Comparison of ENCODE assay signal across 9 mouse cellular contexts in the genomic region with DNA sequence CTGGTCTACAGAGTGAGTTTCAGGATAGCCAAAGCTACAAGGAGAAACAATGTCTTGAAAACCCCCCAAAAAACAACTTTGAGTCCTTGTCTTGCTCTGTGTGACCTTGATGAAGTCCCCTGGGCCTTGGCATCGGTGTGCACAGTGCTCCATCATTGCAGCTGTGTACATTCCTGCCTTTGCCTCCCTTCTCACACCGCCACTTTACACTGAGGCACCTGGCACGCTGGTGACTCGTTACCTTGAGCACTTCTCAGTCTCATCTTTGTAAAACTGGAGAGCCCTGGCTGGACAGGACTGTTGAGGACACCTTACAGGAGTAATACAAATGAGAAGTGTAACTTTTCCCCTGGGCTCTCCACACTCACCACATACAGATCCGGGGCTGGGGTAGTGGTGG. TPM values are rescaled to one million over a fixed set of nuclear protein-coding genes. Genes with fewer than 3 reads are reported as not detected.
DNase-seq lines count a peak whose midpoint lies in the region; ATAC-seq and TF ChIP-seq lines count a peak whose summit lies in the region.
"Had no signal": no experiment of that assay in that cellular context is flagged by ENCODE, and none has a peak within 500 bp of the region (broad histone marks: within the 10 kb centered on the region; RNA-seq: fewer than 3 reads in every experiment).

No protein-coding gene starts in this region.

- no peak for DNase-seq in heart, adult 8-10 months (ENCODE audit: low spot score)
- no peak for DNase-seq in midbrain, embryonic 11.5 days (ENCODE audit: low spot score, missing footprints)
- DNase-seq in right cerebral cortex, postnatal 4 days, result no peak
- no peak for DNase-seq in natural killer cell, adult 2 months (ENCODE audit: low spot score in 2 of 2)
- no peak for DNase-seq in left cerebral cortex, postnatal 36 days (ENCODE audit: low spot score in 2 of 2)
- DNase-seq: thymus, postnatal 14 days had no signal

- H3K36me3 ChIP-seq in heart, embryonic 13.5 days, result peaks cover 57% of the 10 kb centered on the region
- peaks cover 63% of the 10 kb centered on the region for H3K36me3 ChIP-seq in hindbrain, embryonic 13.5 days
- H3K36me3 ChIP-seq in midbrain, embryonic 11.5 days (ENCODE audit: control insufficient read depth, insufficient read depth, low read length), result peaks cover 23% of the 10 kb centered on the region

- H3K4me1 ChIP-seq in heart, embryonic 13.5 days, result peaks cover 18% of the 10 kb centered on the region
- H3K4me1 ChIP-seq in bone marrow, adult 2 months (ENCODE audit: control insufficient read depth, insufficient read depth, low read length), result peaks cover 3% of the 10 kb centered on the region
- H3K4me1 ChIP-seq in hindbrain, embryonic 13.5 days (replicated peaks), result peaks cover 24% of the 10 kb centered on the region
- H3K4me1 ChIP-seq in midbrain, embryonic 11.5 days (ENCODE audit: control insufficient read depth, insufficient read depth, low read length), result peaks cover 13% of the 10 kb centered on the region

- H3K4me3 ChIP-seq in heart, embryonic 13.5 days, result peak overlapping the region; percentile 96
- peak overlapping the region; percentile 50 for H3K4me3 ChIP-seq in bone marrow, adult 2 months (replicated peaks; ENCODE audit: control insufficient read depth, low read depth, low read length)
- H3K4me3 ChIP-seq in hindbrain, embryonic 13.5 days, result peak overlapping the region; percentile 88; the same call in 1 of the 2 replicates
- H3K4me3 ChIP-seq in midbrain, embryonic 11.5 days (ENCODE audit: low read depth, low read length), result peak overlapping the region; percentile 82; the same call in 1 of the 2 replicates

- WGBS in heart, embryonic 13.5 days, result 61% methylated on average over 5 of the region's 5 CpGs
- WGBS in bone marrow, adult 2 months, result 68% methylated on average over 5 of the region's 5 CpGs
- WGBS in hindbrain, embryonic 13.5 days, result 78% methylated on average over 5 of the region's 5 CpGs
- 74% methylated on average over 5 of the region's 5 CpGs for WGBS in midbrain, embryonic 11.5 days

- intact Hi-C loops in left cerebral cortex, postnatal 36 days (cut with DNase I), result no loop called here

- no peaks in the 10 kb centered on the region for H3K27me3 ChIP-seq in heart, embryonic 13.5 days (replicated peaks)
- H3K27me3 ChIP-seq in hindbrain, embryonic 13.5 days, result no peaks in the 10 kb centered on the region
- H3K27me3 ChIP-seq in midbrain, embryonic 11.5 days (ENCODE audit: control insufficient read depth, insufficient read depth, low read length), result no peaks in the 10 kb centered on the region

- H3K27ac ChIP-seq in heart, embryonic 13.5 days (replicated peaks), result peak overlapping the region; percentile 76; the same call in 1 of the 2 replicates
- H3K27ac ChIP-seq in bone marrow, adult 2 months (ENCODE audit: control insufficient read depth, insufficient read depth, low read depth, low read length, poor library complexity), result no peak overlapping the region
- H3K27ac ChIP-seq in hindbrain, embryonic 13.5 days, result no peak overlapping the region
- H3K27ac ChIP-seq in midbrain, embryonic 11.5 days (ENCODE audit: low read depth, low read length), result no peak overlapping the region

- TF ChIP-seq CTCF in bone marrow, adult 2 months (IDR thresholded peaks at IDR 0.05; ENCODE audit: control insufficient read depth, insufficient read depth, low read length), result no peak

- peak overlapping the region; percentile 87 for H3K4me2 ChIP-seq in heart, embryonic 13.5 days
- peak overlapping the region; percentile 91 for H3K4me2 ChIP-seq in hindbrain, embryonic 13.5 days
- H3K4me2 ChIP-seq in midbrain, embryonic 11.5 days, result peak overlapping the region; percentile 88

- no peak for TF ChIP-seq POLR2A in bone marrow, adult 2 months (IDR thresholded peaks at IDR 0.05; ENCODE audit: borderline replicate concordance, control insufficient read depth, low read depth, low read length)

- no peak for ATAC-seq in heart, embryonic 13.5 days (ENCODE audit: extremely low read depth, insufficient number of reproducible peaks, low FRiP score, low TSS enrichment)
- ATAC-seq in hindbrain, embryonic 13.5 days (ENCODE audit: low FRiP score), result no peak
- ATAC-seq in midbrain, embryonic 11.5 days (ENCODE audit: low FRiP score), result no peak

- H3K9me3 ChIP-seq in heart, embryonic 13.5 days, result no peaks in the 10 kb centered on the region
- no peaks in the 10 kb centered on the region for H3K9me3 ChIP-seq in hindbrain, embryonic 13.5 days
- no peaks in the 10 kb centered on the region for H3K9me3 ChIP-seq in midbrain, embryonic 11.5 days (ENCODE audit: control insufficient read depth, low read length)

- H3K9ac ChIP-seq in heart, embryonic 13.5 days, result peak overlapping the region; percentile 80
- H3K9ac ChIP-seq in hindbrain, embryonic 13.5 days, result peak overlapping the region; percentile 69
- peak overlapping the region; percentile 60 for H3K9ac ChIP-seq in midbrain, embryonic 11.5 days (ENCODE audit: low read length)

RNA-seq across cellular contexts. Expression of a gene that starts 1.2 kb away (rescaled TPM):
- 7.8 and 8.4 TPM in 2 replicates for polyA plus RNA-seq in heart, embryonic 13.5 days (2015; fragmentation: Nextera tagmentation; extraction: Ambion mirVana)
- total RNA-seq in heart, adult 8-10 months (2022), result 10 to 100 TPM; 10.1 to 15.2 (median 14.4) TPM
- polyA plus RNA-seq in bone marrow, adult 2 months (2011; ENCODE audit: insufficient read depth, insufficient read length, low replicate concordance, missing spikeins), result 9.9 and 15.2 TPM in 2 replicates
- 10.7 and 13.0 TPM in 2 replicates for polyA plus RNA-seq in hindbrain, embryonic 13.5 days (2015; fragmentation: Nextera tagmentation; extraction: Ambion mirVana)
- 13.4 and 15.8 TPM in 2 replicates for polyA plus RNA-seq in midbrain, embryonic 11.5 days (2014; fragmentation: Nextera tagmentation; extraction: Ambion mirVana)
- total RNA-seq in left cerebral cortex, postnatal 36 days (2021), result 1 to 10 TPM; 9.3 to 9.7 TPM

RNA-seq across cellular contexts. Expression of a gene that starts 1.4 kb away (rescaled TPM):
- polyA plus RNA-seq in heart, embryonic 13.5 days (2015; fragmentation: Nextera tagmentation; extraction: Ambion mirVana), result 25.7 and 26.9 TPM in 2 replicates
- 10 to 100 TPM; 38.1 to 42.6 (median 40.3) TPM for total RNA-seq in heart, adult 8-10 months (2022)
- 52.7 and 66.7 TPM in 2 replicates for polyA plus RNA-seq in bone marrow, adult 2 months (2011; ENCODE audit: insufficient read depth, insufficient read length, low replicate concordance, missing spikeins)
- 49.9 and 50.5 TPM in 2 replicates for polyA plus RNA-seq in hindbrain, embryonic 13.5 days (2015; fragmentation: Nextera tagmentation; extraction: Ambion mirVana)
- polyA plus RNA-seq in midbrain, embryonic 11.5 days (2014; fragmentation: Nextera tagmentation; extraction: Ambion mirVana), result 36.5 and 39.2 TPM in 2 replicates
- 10 to 100 TPM; 63.1 to 81.0 TPM for total RNA-seq in left cerebral cortex, postnatal 36 days (2021)

RNA-seq across cellular contexts. Expression of a gene that starts 14.1 kb away (rescaled TPM):
- polyA plus RNA-seq in heart, embryonic 13.5 days (2015; fragmentation: Nextera tagmentation; extraction: Ambion mirVana), result 30.2 and 34.3 TPM in 2 replicates
- total RNA-seq in heart, adult 8-10 months (2022), result 10 to 100 TPM; 12.1 to 20.9 (median 17.3) TPM
- polyA plus RNA-seq in bone marrow, adult 2 months (2011; ENCODE audit: insufficient read depth, insufficient read length, low replicate concordance, missing spikeins), result 83.6 and 169 TPM in 2 replicates
- polyA plus RNA-seq in hindbrain, embryonic 13.5 days (2015; fragmentation: Nextera tagmentation; extraction: Ambion mirVana), result 55.1 and 60.5 TPM in 2 replicates
- 55.1 and 56.2 TPM in 2 replicates for polyA plus RNA-seq in midbrain, embryonic 11.5 days (2014; fragmentation: Nextera tagmentation; extraction: Ambion mirVana)
- total RNA-seq in left cerebral cortex, postnatal 36 days (2021), result 10 to 100 TPM; 69.2 to 81.4 TPM

RNA-seq across cellular contexts. Expression of a gene that starts 26.0 kb away (rescaled TPM):
- polyA plus RNA-seq in heart, embryonic 13.5 days (2015; fragmentation: Nextera tagmentation; extraction: Ambion mirVana), result 0.47 and 3.5 TPM in 2 replicates
- not detected for total RNA-seq in heart, adult 8-10 months (2022)
- polyA plus RNA-seq in bone marrow, adult 2 months (2011; ENCODE audit: insufficient read depth, insufficient read length, low replicate concordance, missing spikeins), result 20.5 and 41.0 TPM in 2 replicates
- 6.6 and 8.2 TPM in 2 replicates for polyA plus RNA-seq in hindbrain, embryonic 13.5 days (2015; fragmentation: Nextera tagmentation; extraction: Ambion mirVana)
- polyA plus RNA-seq in midbrain, embryonic 11.5 days (2014; fragmentation: Nextera tagmentation; extraction: Ambion mirVana), result 4.0 and 8.4 TPM in 2 replicates
- 1 to 10 TPM in 1 of 2 experiments, not detected in 1; 3.4 TPM for total RNA-seq in left cerebral cortex, postnatal 36 days (2021)

RNA-seq across cellular contexts. Expression of a gene that starts 28.4 kb away (rescaled TPM):
- polyA plus RNA-seq in heart, embryonic 13.5 days (2015; fragmentation: Nextera tagmentation; extraction: Ambion mirVana), result 8.4 and 9.5 TPM in 2 replicates
- total RNA-seq in heart, adult 8-10 months (2022), result 10 to 100 TPM; 19.9 to 23.4 (median 20.0) TPM
- 6.3 and 14.2 TPM in 2 replicates for polyA plus RNA-seq in bone marrow, adult 2 months (2011; ENCODE audit: insufficient read depth, insufficient read length, low replicate concordance, missing spikeins)
- 22.2 and 25.0 TPM in 2 replicates for polyA plus RNA-seq in hindbrain, embryonic 13.5 days (2015; fragmentation: Nextera tagmentation; extraction: Ambion mirVana)
- 32.1 and 34.4 TPM in 2 replicates for polyA plus RNA-seq in midbrain, embryonic 11.5 days (2014; fragmentation: Nextera tagmentation; extraction: Ambion mirVana)
- total RNA-seq in left cerebral cortex, postnatal 36 days (2021), result 10 to 100 TPM; 22.1 to 24.7 TPM
